ENCODE assay signal across 13 mouse cellular contexts in the genomic region with DNA sequence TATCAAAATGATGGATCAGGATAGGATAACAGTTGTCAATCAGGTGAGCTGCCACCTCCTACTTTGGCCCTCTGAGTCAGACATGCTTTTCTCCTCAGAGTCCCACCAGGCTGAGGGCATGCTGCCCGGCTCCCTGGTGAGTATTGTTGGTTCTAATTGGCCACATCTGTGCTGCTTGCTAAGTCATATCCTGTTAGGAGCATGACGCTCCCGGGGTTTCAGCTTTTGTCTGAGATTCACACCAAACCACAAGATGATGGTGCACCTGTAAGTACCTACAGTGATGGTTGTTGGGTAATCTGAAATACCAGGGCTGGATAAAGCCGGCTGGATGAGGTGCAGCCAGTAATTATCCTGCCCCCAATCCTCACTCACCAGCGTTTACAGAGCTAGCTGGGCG. TPM values are rescaled to one million over a fixed set of nuclear protein-coding genes. Genes with fewer than 3 reads are reported as not detected.
DNase-seq lines count a peak whose midpoint lies in the region; ATAC-seq lines count a peak whose summit lies in the region.
"Had no signal": no experiment of that assay in that cellular context is flagged by ENCODE, and none has a peak within 500 bp of the region (broad histone marks: within the 10 kb centered on the region; RNA-seq: fewer than 3 reads in every experiment).

No protein-coding gene starts in this region.

- H3K9ac ChIP-seq in forebrain, embryonic 14.5 days (ENCODE audit: low read length) = 0 out of 2 replicates have a peak overlapping the region, but pooled peaks have one; percentile 5
- H3K9ac ChIP-seq in forebrain, embryonic 12.5 days = no peak overlapping the region
- H3K9ac ChIP-seq: embryonic facial prominence, embryonic 13.5 days; heart, embryonic 15.5 days; hindbrain, embryonic 15.5 days; lung, embryonic 15.5 days had no signal

- no peaks in the 10 kb centered on the region for H3K4me1 ChIP-seq in forebrain, embryonic 14.5 days (ENCODE audit: control insufficient read depth, insufficient read depth, low read length)
- H3K4me1 ChIP-seq in forebrain, embryonic 12.5 days = peaks cover 3% of the 10 kb centered on the region; the same call in 1 of the 2 replicates
- H3K4me1 ChIP-seq: embryonic facial prominence, embryonic 13.5 days; heart, embryonic 15.5 days; hindbrain, embryonic 15.5 days; lung, embryonic 15.5 days had no signal

- H3K27ac ChIP-seq in forebrain, embryonic 14.5 days (ENCODE audit: low read depth, low read length) = no peak overlapping the region
- H3K27ac ChIP-seq in forebrain, embryonic 12.5 days = no peak overlapping the region
- H3K27ac ChIP-seq: embryonic facial prominence, embryonic 13.5 days; heart, embryonic 15.5 days; hindbrain, embryonic 15.5 days; lung, embryonic 15.5 days had no signal

- peaks cover 15% of the 10 kb centered on the region; the same call in 1 of the 2 replicates for H3K36me3 ChIP-seq in forebrain, embryonic 14.5 days (ENCODE audit: control insufficient read depth, insufficient read depth, low read length)
- peaks cover 6% of the 10 kb centered on the region; the same call in 1 of the 2 replicates for H3K36me3 ChIP-seq in forebrain, embryonic 12.5 days (replicated peaks)

- H3K27me3 ChIP-seq in forebrain, embryonic 14.5 days (replicated peaks; ENCODE audit: control insufficient read depth, insufficient read depth, low read length) = no peaks in the 10 kb centered on the region
- H3K27me3 ChIP-seq in forebrain, embryonic 12.5 days = no peaks in the 10 kb centered on the region
- H3K27me3 ChIP-seq: embryonic facial prominence, embryonic 13.5 days; heart, embryonic 15.5 days; hindbrain, embryonic 15.5 days; lung, embryonic 15.5 days had no signal

- peak; percentile 52; the same call in 1 of the 2 replicates for ATAC-seq in forebrain, embryonic 14.5 days
- ATAC-seq in forebrain, embryonic 12.5 days (ENCODE audit: low FRiP score) = no peak

- no peak overlapping the region for H3K4me2 ChIP-seq in forebrain, embryonic 14.5 days (ENCODE audit: low read length)
- no peak overlapping the region for H3K4me2 ChIP-seq in forebrain, embryonic 12.5 days
- H3K4me2 ChIP-seq: embryonic facial prominence, embryonic 13.5 days; heart, embryonic 15.5 days; hindbrain, embryonic 15.5 days; lung, embryonic 15.5 days had no signal

- H3K9me3 ChIP-seq in forebrain, embryonic 14.5 days (replicated peaks; ENCODE audit: control insufficient read depth, low read length) = no peaks in the 10 kb centered on the region
- no peaks in the 10 kb centered on the region for H3K9me3 ChIP-seq in forebrain, embryonic 12.5 days
- H3K9me3 ChIP-seq: embryonic facial prominence, embryonic 13.5 days; heart, embryonic 15.5 days; hindbrain, embryonic 15.5 days; lung, embryonic 15.5 days had no signal

- DNase-seq in forebrain, embryonic 14.5 days (ENCODE audit: low spot score) = peak; percentile 40
- peak; percentile 46 to 59 for DNase-seq in right cerebral cortex, postnatal 10 days (ENCODE audit: low spot score in 2 of 2)
- no peak for DNase-seq in right cerebral cortex, adult 2 months (ENCODE audit: low spot score in 2 of 2)
- DNase-seq in fibroblast of lung, adult 2 months (ENCODE audit: low read depth) = peak; percentile 39
- peak; percentile 46 for DNase-seq in retina, postnatal 1 day
- no peak for DNase-seq in kidney, postnatal 14 days
- DNase-seq: adrenal gland, postnatal 10 days; thymus, postnatal 4 days had no signal

- 20% methylated on average over 6 of the region's 6 CpGs for WGBS in forebrain, embryonic 14.5 days
- 30% methylated on average over 6 of the region's 6 CpGs for WGBS in forebrain, embryonic 12.5 days

- H3K4me3 ChIP-seq in forebrain, embryonic 14.5 days (ENCODE audit: low read depth, low read length) = no peak overlapping the region
- no peak overlapping the region for H3K4me3 ChIP-seq in forebrain, embryonic 12.5 days (replicated peaks)
- H3K4me3 ChIP-seq: embryonic facial prominence, embryonic 13.5 days; heart, embryonic 15.5 days; hindbrain, embryonic 15.5 days; lung, embryonic 15.5 days had no signal

RNA-seq across cellular contexts. Expression of gene Klhl23, which starts 18.5 kb away (rescaled TPM):
- 36.7 and 54.1 TPM in 2 replicates for polyA plus RNA-seq in forebrain, embryonic 14.5 days (2014; fragmentation: Nextera tagmentation; extraction: Ambion mirVana)
- 43.8 and 47.9 TPM in 2 replicates for polyA plus RNA-seq in forebrain, embryonic 12.5 days (2016; fragmentation: Nextera tagmentation; extraction: Ambion mirVana)

RNA-seq across cellular contexts. Expression of gene Ssb, which starts 21.1 kb away (rescaled TPM):
- 298 and 301 TPM in 2 replicates for polyA plus RNA-seq in forebrain, embryonic 14.5 days (2014; fragmentation: Nextera tagmentation; extraction: Ambion mirVana)
- polyA plus RNA-seq in forebrain, embryonic 12.5 days (2016; fragmentation: Nextera tagmentation; extraction: Ambion mirVana) = 448 and 466 TPM in 2 replicates

RNA-seq across cellular contexts. Expression of gene Mettl5, which starts 45.2 kb away (rescaled TPM):
- 31.1 and 34.2 TPM in 2 replicates for polyA plus RNA-seq in forebrain, embryonic 14.5 days (2014; fragmentation: Nextera tagmentation; extraction: Ambion mirVana)
- 38.3 and 38.5 TPM in 2 replicates for polyA plus RNA-seq in forebrain, embryonic 12.5 days (2016; fragmentation: Nextera tagmentation; extraction: Ambion mirVana)

RNA-seq across cellular contexts. Expression of gene Phospho2, which starts 50.8 kb away (rescaled TPM):
- polyA plus RNA-seq in forebrain, embryonic 14.5 days (2014; fragmentation: Nextera tagmentation; extraction: Ambion mirVana) = 43.1 and 45.4 TPM in 2 replicates
- polyA plus RNA-seq in forebrain, embryonic 12.5 days (2016; fragmentation: Nextera tagmentation; extraction: Ambion mirVana) = 33.1 and 35.4 TPM in 2 replicates

RNA-seq across cellular contexts. Expression of gene Ccdc173, which starts 50.9 kb away (rescaled TPM):
- 1.7 and 2.3 TPM in 2 replicates for polyA plus RNA-seq in forebrain, embryonic 14.5 days (2014; fragmentation: Nextera tagmentation; extraction: Ambion mirVana)
- 4.4 and 4.5 TPM in 2 replicates for polyA plus RNA-seq in forebrain, embryonic 12.5 days (2016; fragmentation: Nextera tagmentation; extraction: Ambion mirVana)

Comparison
In these comparisons a context has a peak if more than half of its experiments do, and no peak if none do; other contexts are left out.
1. DNase-seq: peak in forebrain, embryonic 14.5 days (single experiment), right cerebral cortex, postnatal 10 days (2 of 2), fibroblast of lung, adult 2 months (single experiment) and retina, postnatal 1 day (single experiment); none in right cerebral cortex, adult 2 months (0 of 2) and kidney, postnatal 14 days (single experiment).